Mouse (Mus musculus) kidney, embryonic 15.5 days (tissue): ENCODE data around the gene Trnt1. TPM values are rescaled to one million over a fixed set of nuclear protein-coding genes. Genes with fewer than 3 reads are reported as not detected.

Experiments
- polyA plus RNA-seq: library from polyadenylated mRNA; unstranded; fragments of >200 nt; fragmentation: Nextera tagmentation; extraction: Ambion mirVana; gene quantifications from 2 replicates; pipeline ENCODE4 v1.2.1, GENCODE M21; 2015

The Trnt1 gene
- polyA plus RNA-seq, 1 experiment from 2014 or later, result 66.0 TPM

Other genes starting within 250 kb of the Trnt1 start
- gene Il5ra, start 20.1 kb upstream of the Trnt1 start, polyA plus RNA-seq, result 0.09 and 0.29 TPM in 2 replicates
- gene Crbn, start 31.0 kb downstream of the Trnt1 start, polyA plus RNA-seq, result 47.2 and 47.8 TPM in 2 replicates